Mouse (Mus musculus) limb, embryonic 13.5 days (tissue): ENCODE results near the gene Alpk3. TPM values are rescaled to one million over a fixed set of nuclear protein-coding genes. Genes with fewer than 3 reads are reported as not detected.
"Not testable (repeated sequence)": the region's sequence is repeated elsewhere in the genome, so short reads cannot be mapped to it uniquely, and the experiment has no call there.

ENCODE experiments used
- ATAC-seq: fragments of 200-750 bp; cut with Nextera tagmentation; 2 replicates; pipeline ENCODE4 v1.8.0; 2017; ENCODE audit warnings: low read depth, moderate number of reproducible peaks, moderate TSS enrichment; ENCODE audit not compliant: low FRiP score
- H3K27ac ChIP-seq: fragments of 300-500 bp; sonication (generic); 2 replicates; pipeline ENCODE4 v1.5.1; 2015; ENCODE audit warnings: inconsistent platforms, mild to moderate bottlenecking, moderate library complexity
- H3K27me3 ChIP-seq: fragments of 300-500 bp; sonication (generic); 2 replicates; pipeline ENCODE4 v1.6.1; 2015; ENCODE audit warnings: mild to moderate bottlenecking, inconsistent platforms
- H3K36me3 ChIP-seq: fragments of 300-500 bp; sonication (generic); 2 replicates; pipeline ENCODE4 v1.6.1; 2015; ENCODE audit warnings: inconsistent platforms, mild to moderate bottlenecking, moderate library complexity
- H3K4me1 ChIP-seq: fragments of 300-500 bp; sonication (generic); 2 replicates; pipeline ENCODE4 v1.6.1; 2015; ENCODE audit warnings: inconsistent platforms
- H3K4me2 ChIP-seq: fragments of 300-500 bp; sonication (generic); replicated peaks from 2 replicates; pipeline ENCODE4 v1.6.1; 2015; ENCODE audit warnings: inconsistent platforms, mild to moderate bottlenecking, moderate library complexity
- H3K4me3 ChIP-seq: fragments of 300-500 bp; sonication (generic); 2 replicates; pipeline ENCODE4 v1.5.1; 2015; ENCODE audit warnings: moderate library complexity, mild to moderate bottlenecking, inconsistent platforms
- H3K9ac ChIP-seq: fragments of 300-500 bp; sonication (generic); 2 replicates; pipeline ENCODE4 v1.6.1; 2015; ENCODE audit warnings: mild to moderate bottlenecking, inconsistent platforms
- H3K9me3 ChIP-seq: fragments of 300-500 bp; sonication (generic); 2 replicates; pipeline ENCODE4 v1.6.1; 2016; ENCODE audit warnings: inconsistent platforms
- WGBS: fragments of 180-500 bp; shearing (Covaris S2); methylation state at CpG from one replicate; pipeline ENCODE4 v1.1.7; 2015; 5-methylcytosine and 5-hydroxymethylcytosine counted together
- polyA plus RNA-seq: library from polyadenylated mRNA; unstranded; fragments of >200 nt; fragmentation: Nextera tagmentation; extraction: Ambion mirVana; gene quantifications from 2 replicates; pipeline ENCODE4 v1.2.1, GENCODE M21; 2015

The Alpk3 gene
- polyA plus RNA-seq, 1 experiment from 2014 or later, result 2.4 TPM

DNA sequence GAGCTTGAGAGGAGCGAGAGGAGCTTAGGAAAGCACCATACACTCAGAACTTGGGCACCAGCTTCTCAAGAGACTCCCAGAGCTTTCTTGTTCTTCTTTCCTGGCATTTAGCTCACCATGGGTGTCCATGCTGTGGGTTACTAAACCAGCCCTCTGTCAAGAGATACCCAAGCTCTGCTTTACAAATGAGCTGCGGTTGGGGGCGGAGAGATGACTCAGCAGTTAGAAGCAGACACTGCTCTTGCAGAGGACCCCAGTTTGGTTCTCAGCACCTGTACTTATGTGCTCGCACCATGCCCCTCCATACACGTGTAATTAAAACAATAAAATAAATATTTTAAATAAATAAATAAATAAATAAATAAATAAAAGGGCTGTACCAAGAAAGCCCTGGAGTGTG lies 79.9 kb downstream of the Alpk3 start:
- no peak overlapping the region for H3K4me2 ChIP-seq
- no peak overlapping the region for H3K9ac ChIP-seq
- WGBS, result 79% methylated on average over 5 of the region's 5 CpGs
- H3K27ac ChIP-seq, result no peak overlapping the region
- no peaks in the 10 kb centered on the region for H3K36me3 ChIP-seq
- H3K27me3 ChIP-seq, result no peaks in the 10 kb centered on the region
- no peak overlapping the region for H3K4me3 ChIP-seq
- no peaks in the 10 kb centered on the region for H3K9me3 ChIP-seq
- no peak for ATAC-seq
- H3K4me1 ChIP-seq, result peaks cover 26% of the 10 kb centered on the region

DNA sequence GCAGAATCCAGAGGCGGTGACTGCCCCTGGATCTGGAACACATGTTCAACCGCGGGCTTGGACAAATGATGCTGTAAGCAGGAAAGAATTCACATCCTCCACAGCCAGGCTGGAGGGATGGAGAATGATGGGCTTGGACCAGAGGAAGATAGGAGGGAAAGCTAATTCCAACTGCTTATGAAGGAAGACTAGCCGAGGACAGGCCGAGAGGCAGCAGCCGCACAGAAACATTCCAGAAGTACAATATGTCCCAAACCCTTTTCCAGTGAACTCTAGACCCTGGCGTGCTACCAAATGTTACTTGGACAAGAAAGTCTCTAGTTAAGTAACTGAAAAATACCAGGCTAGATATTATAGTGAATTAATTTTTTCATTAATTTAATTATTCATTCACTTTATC lies 81.7 kb downstream of the Alpk3 start:
- Histone ChIP-seq H3K4me1 (peaks cover 11% of the 10 kb centered on the region), H3K9me3 (no peaks in the 10 kb centered on the region), H3K4me3 (no peak overlapping the region), H3K36me3 (no peaks in the 10 kb centered on the region), H3K9ac (no peak overlapping the region), H3K27me3 (no peaks in the 10 kb centered on the region), H3K4me2 (no peak overlapping the region), H3K27ac (no peak overlapping the region)
- no peak for ATAC-seq
- WGBS, result 80% methylated on average over 7 of the region's 7 CpGs

DNA sequence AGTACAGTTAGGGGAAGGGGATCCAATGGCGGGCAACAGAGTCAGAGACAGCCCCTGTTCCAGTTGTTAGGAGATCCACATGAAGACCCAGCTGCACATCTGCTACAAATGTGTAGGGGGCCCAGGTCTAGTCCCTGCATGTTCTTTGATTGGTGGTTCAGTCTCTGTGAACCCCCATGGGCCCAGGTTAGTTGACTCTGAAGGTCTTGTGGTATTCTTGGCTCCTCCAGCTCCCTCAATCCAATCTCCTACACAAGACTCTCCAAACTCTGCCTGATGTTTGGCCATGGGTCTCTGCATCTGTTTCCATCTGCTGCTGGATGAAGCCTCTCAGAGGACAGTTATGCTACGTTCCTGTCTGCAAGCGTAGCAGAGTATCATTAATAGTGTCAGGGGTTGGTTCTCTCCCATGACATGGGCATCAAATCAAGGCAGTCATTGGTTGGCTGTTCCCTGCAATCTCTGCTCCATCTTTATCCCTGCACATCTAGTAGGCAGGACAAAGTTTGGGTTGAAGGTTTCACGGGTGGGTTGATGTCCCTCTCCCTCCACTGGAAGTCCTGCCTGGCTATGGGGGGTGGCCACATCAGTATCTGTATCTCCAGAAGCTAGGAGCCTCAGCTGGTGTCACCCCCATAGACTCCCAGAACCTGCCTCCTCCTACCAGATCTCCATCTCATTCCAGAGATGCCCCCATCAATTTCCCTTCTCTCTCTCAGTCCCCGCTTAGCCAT lies 82.4 kb downstream of the Alpk3 start:
- Histone ChIP-seq H3K9ac (no peak overlapping the region), H3K9me3 (no peaks in the 10 kb centered on the region), H3K4me3 (no peak overlapping the region), H3K27ac (no peak overlapping the region), H3K4me2 (no peak overlapping the region), H3K36me3 (no peaks in the 10 kb centered on the region), H3K4me1 (peaks cover 3% of the 10 kb centered on the region; the same call in 1 of the 2 replicates), H3K27me3 (no peaks in the 10 kb centered on the region)
- no peak for ATAC-seq
- WGBS, result 85% methylated on average over 5 of the region's 5 CpGs

DNA sequence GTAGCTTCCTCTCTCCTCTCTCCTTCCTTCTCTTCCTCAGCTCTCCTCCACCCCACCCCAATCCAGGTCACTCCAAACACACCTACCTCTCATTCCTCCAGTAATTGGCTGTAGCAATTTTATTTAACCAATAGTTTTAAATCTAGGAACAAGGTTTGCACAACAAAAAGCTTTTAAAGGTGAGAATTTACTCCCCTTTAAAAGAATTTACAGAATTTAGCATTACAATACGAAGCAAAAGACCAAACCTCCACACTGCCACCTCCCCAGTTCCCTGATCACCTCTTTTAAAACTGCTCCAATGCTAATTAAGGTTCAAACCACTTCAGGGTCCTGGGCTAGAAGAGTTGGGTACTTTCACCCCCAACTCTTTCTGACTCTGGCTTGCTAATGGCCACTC lies 84.1 kb downstream of the Alpk3 start:
- ATAC-seq, result no peak
- Histone ChIP-seq H3K4me1 (no peaks in the 10 kb centered on the region), H3K4me2 (no peak overlapping the region), H3K36me3 (no peaks in the 10 kb centered on the region), H3K27me3 (no peaks in the 10 kb centered on the region), H3K9me3 (no peaks in the 10 kb centered on the region), H3K27ac (no peak overlapping the region), H3K9ac (no peak overlapping the region), H3K4me3 (no peak overlapping the region)
- WGBS, result 54% methylated on average over 1 of the region's 1 CpGs

DNA sequence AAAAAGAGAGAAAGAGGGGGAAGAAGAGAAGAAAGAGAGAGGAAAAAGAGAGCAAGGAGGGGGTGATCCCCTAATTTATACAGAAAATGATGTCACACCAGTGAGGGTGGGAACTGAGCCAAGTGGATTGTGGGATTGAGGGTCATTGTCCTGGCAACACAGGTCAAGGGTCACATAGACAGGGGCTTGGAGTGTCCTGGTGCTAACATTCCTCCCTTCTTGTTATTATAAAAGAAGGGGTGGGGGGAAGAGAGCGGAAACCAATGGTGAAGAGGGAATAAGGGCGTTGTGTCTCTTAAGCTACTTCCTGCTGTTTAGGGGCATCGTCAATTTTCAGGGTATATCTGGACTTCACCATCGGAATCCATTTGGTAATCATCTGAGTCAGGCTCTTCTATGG lies 85.7 kb downstream of the Alpk3 start:
- H3K36me3 ChIP-seq, H3K9ac ChIP-seq, H3K27me3 ChIP-seq, H3K4me3 ChIP-seq, H3K9me3 ChIP-seq, H3K27ac ChIP-seq, H3K4me2 ChIP-seq, ATAC-seq, H3K4me1 ChIP-seq: not testable (repeated sequence)
- 69% methylated on average over 4 of the region's 4 CpGs for WGBS

DNA sequence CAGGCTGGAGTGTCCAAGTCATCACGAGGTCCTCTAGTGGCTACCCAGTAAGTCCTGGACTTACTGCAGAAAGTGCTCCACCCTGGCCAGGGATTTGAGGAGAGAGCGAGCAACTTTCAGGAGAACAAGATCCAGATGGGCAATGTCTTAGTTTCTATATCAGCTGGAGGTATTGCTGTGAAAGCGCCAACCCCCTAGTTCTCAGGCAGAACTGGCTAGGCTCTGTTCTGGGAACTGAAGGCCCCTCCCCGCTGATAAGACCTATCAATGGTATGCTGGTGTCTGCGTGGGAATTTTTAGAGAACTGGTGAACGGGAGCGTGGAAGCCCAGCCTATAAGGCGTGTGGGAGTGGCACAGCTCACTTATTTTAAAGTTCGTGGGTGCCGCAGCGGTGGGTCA lies 92.4 kb downstream of the Alpk3 start:
- H3K4me1 ChIP-seq, result no peaks in the 10 kb centered on the region
- no peak overlapping the region for H3K9ac ChIP-seq
- H3K9me3 ChIP-seq, result no peaks in the 10 kb centered on the region
- H3K4me2 ChIP-seq, result no peak overlapping the region
- H3K27me3 ChIP-seq, result no peaks in the 10 kb centered on the region
- H3K27ac ChIP-seq, result no peak overlapping the region
- WGBS, result 90% methylated on average over 11 of the region's 11 CpGs
- no peak for ATAC-seq
- H3K36me3 ChIP-seq, result no peaks in the 10 kb centered on the region
- H3K4me3 ChIP-seq, result no peak overlapping the region

DNA sequence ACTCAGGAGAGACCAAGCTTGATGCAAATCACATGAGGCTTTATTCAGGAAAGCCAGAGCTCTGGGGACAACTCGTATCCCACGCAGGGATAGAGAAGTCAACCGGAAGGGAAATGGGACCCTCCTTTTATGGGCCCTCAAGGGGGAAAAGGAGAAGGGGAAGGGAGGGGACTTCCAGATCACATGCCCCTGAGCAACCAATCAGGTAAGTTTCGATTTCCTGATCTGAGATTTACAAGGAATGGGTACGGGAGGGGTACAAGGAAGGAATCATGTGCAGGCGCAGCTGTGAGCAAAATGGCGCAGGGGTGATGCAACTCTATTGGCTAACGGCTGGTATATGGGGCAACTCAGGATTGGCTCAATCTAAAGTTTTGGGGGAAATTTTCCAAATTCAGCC lies 93.8 kb downstream of the Alpk3 start:
- ATAC-seq, result no peak
- 94% methylated on average over 8 of the region's 8 CpGs for WGBS
- H3K4me3 ChIP-seq, result no peak overlapping the region
- H3K36me3 ChIP-seq, result no peaks in the 10 kb centered on the region
- no peak overlapping the region for H3K9ac ChIP-seq
- no peaks in the 10 kb centered on the region for H3K27me3 ChIP-seq
- H3K4me2 ChIP-seq, result no peak overlapping the region
- H3K9me3 ChIP-seq, result no peaks in the 10 kb centered on the region
- H3K27ac ChIP-seq, result no peak overlapping the region
- H3K4me1 ChIP-seq, result no peaks in the 10 kb centered on the region

DNA sequence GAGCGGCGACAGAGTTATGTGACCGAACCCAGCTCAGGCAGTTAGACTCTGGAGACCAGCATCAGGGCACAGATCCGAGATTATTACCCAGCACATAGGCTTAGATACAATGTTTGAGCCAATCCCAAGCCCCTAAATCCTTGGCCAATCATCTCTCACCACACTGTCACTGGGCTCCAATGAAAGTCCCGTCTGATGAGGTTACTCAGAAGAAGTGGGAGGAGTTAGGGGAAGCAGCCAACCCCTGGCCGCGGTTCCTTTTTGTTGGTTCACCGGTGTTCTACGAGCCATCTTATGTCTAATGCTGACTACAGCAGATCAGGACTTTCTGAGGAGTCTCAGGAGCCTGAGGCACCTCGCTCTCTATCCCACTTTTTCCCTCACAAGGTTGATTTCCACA lies 94.9 kb downstream of the Alpk3 start:
- no peaks in the 10 kb centered on the region for H3K4me1 ChIP-seq
- ATAC-seq, result no peak
- 97% methylated on average over 10 of the region's 10 CpGs for whole genome bisulfite sequencing
- H3K27ac ChIP-seq, result no peak overlapping the region
- no peaks in the 10 kb centered on the region for H3K27me3 ChIP-seq
- H3K4me3 ChIP-seq, result no peak overlapping the region
- H3K36me3 ChIP-seq, result no peaks in the 10 kb centered on the region
- no peak overlapping the region for H3K9ac ChIP-seq
- H3K9me3 ChIP-seq, result no peaks in the 10 kb centered on the region
- no peak overlapping the region for H3K4me2 ChIP-seq

DNA sequence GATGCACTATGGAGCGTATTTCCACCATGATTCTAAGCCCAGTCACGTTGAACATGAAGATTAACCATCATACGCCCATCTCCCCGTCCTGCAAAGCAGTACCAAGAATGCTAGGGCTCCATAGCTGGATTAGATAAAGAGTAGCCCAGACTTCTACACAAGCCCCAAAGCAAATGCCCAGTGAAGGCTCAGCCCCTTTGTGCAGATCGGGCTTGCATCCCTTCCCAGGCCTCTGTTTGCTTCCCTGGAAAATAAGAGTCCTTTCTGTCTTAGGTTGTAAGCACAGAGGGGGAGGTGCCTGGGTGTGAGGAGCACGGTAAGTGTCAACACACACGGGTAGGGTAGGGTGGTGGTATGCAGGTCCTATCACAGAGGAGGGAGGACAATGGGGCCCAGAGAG lies 95.4 kb downstream of the Alpk3 start:
- Histone ChIP-seq H3K27me3 (no peaks in the 10 kb centered on the region), H3K9me3 (no peaks in the 10 kb centered on the region), H3K4me3 (no peak overlapping the region), H3K36me3 (no peaks in the 10 kb centered on the region), H3K4me2 (no peak overlapping the region), H3K27ac (no peak overlapping the region), H3K9ac (no peak overlapping the region), H3K4me1 (no peaks in the 10 kb centered on the region)
- ATAC-seq, result no peak
- 81% methylated on average over 7 of the region's 7 CpGs for WGBS

DNA sequence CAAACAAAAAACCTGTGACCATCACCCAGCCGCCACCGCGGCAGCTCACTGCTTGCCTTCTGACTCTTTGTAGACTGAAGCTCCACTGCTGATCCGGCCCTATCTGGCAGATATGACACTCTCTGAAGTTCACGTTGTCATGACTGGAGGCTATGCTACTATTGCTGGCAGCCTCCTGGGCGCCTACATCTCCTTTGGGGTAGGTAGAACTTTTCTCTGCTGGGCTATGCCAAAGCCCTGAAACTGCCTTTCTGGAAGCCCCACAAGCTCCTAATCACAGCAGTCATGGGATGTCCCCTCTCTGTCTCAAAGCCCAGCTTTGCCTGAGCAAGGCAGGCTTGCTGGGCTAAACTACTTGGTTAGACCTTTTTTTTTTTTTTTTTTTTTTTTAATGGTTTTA lies 95.9 kb downstream of the Alpk3 start:
- Histone ChIP-seq H3K9me3 (no peaks in the 10 kb centered on the region), H3K4me1 (no peaks in the 10 kb centered on the region), H3K9ac (no peak overlapping the region), H3K36me3 (no peaks in the 10 kb centered on the region), H3K27ac (no peak overlapping the region), H3K4me2 (no peak overlapping the region), H3K27me3 (no peaks in the 10 kb centered on the region), H3K4me3 (no peak overlapping the region)
- WGBS, result 87% methylated on average over 6 of the region's 6 CpGs
- no peak for ATAC-seq

DNA sequence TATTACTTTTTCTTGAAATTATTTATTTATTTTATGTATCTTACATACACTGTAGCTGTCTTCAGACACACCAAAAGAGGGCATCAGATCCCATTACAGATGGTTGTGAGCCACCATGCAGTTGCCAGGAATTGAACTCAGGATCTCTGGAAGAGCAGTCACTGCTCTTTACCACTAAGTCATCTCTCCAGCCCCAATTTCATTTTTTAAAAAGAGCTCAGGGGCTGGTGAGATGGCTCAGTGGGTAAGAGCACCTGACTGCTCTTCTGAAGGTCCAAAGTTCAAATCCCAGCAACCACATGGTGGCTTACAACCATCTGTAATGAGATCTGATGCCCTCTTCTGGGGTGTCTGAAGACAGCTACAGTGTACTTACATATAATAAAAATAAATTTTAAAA lies 96.8 kb downstream of the Alpk3 start:
- not testable (repeated sequence) for H3K4me2 ChIP-seq

DNA sequence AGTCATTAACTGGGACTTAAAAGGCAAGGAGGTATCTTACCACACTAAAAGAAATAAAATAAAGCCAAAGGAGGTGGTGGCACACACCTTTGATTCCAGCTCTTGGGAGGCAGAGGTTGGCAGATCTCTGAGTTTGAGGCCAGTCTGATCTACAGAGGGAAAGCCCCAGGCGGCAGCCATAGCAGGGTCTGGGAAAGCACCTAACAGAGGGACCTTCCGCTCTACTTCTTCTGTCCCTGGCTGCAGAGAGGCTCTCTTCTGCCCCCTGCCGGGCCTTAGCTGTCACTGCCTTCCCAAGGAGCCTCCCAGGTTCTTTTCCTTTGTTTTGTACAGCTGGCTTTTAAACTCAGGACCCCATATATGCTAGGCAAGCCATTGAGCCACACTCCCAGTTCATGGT lies 97.6 kb downstream of the Alpk3 start:
- Histone ChIP-seq H3K9ac (no peak overlapping the region), H3K4me1 (no peaks in the 10 kb centered on the region), H3K27ac (no peak overlapping the region), H3K27me3 (no peaks in the 10 kb centered on the region), H3K4me2 (0 out of 2 replicates have a peak overlapping the region, but pooled peaks have one; percentile 21), H3K36me3 (no peaks in the 10 kb centered on the region), H3K9me3 (no peaks in the 10 kb centered on the region), H3K4me3 (no peak overlapping the region)
- ATAC-seq, result peak; percentile 24; the same call in 1 of the 2 replicates
- 2% methylated on average over 3 of the region's 3 CpGs for WGBS

More for the DNA sequence above, 96.8 kb downstream of the Alpk3 start:
- not testable (repeated sequence) for H3K4me1 ChIP-seq, ATAC-seq, H3K27me3 ChIP-seq, H3K9ac ChIP-seq, H3K27ac ChIP-seq, H3K4me3 ChIP-seq, H3K36me3 ChIP-seq, H3K9me3 ChIP-seq
